Mouse (Mus musculus): ENCODE results near the gene Arntl2.

DNA sequence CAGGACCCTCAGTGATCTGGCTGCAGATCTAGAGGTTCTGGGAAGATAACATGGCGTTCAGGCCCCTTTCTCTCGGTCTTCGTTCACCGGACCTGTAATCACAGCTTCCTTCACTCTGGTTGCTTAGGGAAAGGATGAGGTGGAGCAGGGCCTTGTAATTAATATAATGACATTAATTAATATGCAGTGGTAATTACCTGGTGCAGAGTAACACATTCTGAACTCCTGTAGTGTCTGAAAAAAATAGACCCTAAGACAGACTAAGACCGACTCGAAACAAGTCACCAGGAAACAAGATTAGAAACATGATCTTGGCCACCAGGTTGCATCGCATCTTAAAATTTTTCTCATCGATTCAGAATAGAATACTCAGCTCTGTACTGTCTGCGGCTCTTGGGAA, 84.0 kb downstream of the Arntl2 start:
- TF ChIP-seq POLR2A (IDR thresholded peaks at IDR 0.05; ENCODE audit: low read depth, low read length) (no peak), CTCF (IDR thresholded peaks at IDR 0.05; ENCODE audit: extremely low read depth, insufficient read depth, insufficient read length, insufficient replicate concordance) (no peak)
